Mouse (Mus musculus) neural tube, embryonic 15.5 days (tissue): ENCODE measurements around the gene Timp1. TPM values are rescaled to one million over a fixed set of nuclear protein-coding genes. Genes with fewer than 3 reads are reported as not detected.
A peak's percentile ranks its signal among the peaks of the same experiment; 100 is the strongest.

Experiments
- ATAC-seq: fragments of 200-750 bp; cut with Nextera tagmentation; 2 replicates; pipeline ENCODE4 v1.8.0; 2017; ENCODE audit warnings: mild to moderate bottlenecking, moderate TSS enrichment, moderate library complexity; ENCODE audit not compliant: low FRiP score
- H3K27ac ChIP-seq: fragments of 300-500 bp; sonication (generic); replicated peaks from 2 replicates; pipeline ENCODE4 v1.5.1; 2015; ENCODE audit warnings: mild to moderate bottlenecking, inconsistent platforms
- H3K27me3 ChIP-seq: fragments of 300-500 bp; sonication (generic); replicated peaks from 2 replicates; pipeline ENCODE4 v1.6.1; 2015; ENCODE audit warnings: inconsistent platforms
- H3K36me3 ChIP-seq: fragments of 300-500 bp; sonication (generic); 2 replicates; pipeline ENCODE4 v1.6.1; 2015; ENCODE audit warnings: inconsistent platforms
- H3K4me1 ChIP-seq: fragments of 300-500 bp; sonication (generic); 2 replicates; pipeline ENCODE4 v1.6.1; 2015; ENCODE audit warnings: inconsistent platforms
- H3K4me2 ChIP-seq: fragments of 300-500 bp; sonication (generic); 2 replicates; pipeline ENCODE4 v1.6.1; 2015; ENCODE audit warnings: inconsistent platforms, mild to moderate bottlenecking, moderate library complexity
- H3K4me3 ChIP-seq: fragments of 300-500 bp; sonication (generic); replicated peaks from 2 replicates; pipeline ENCODE4 v1.5.1; 2015; ENCODE audit warnings: mild to moderate bottlenecking, inconsistent platforms
- H3K9ac ChIP-seq: fragments of 300-500 bp; sonication (generic); replicated peaks from 2 replicates; pipeline ENCODE4 v1.6.1; 2015; ENCODE audit warnings: mild to moderate bottlenecking, inconsistent platforms
- H3K9me3 ChIP-seq: fragments of 300-500 bp; sonication (generic); replicated peaks from 2 replicates; pipeline ENCODE4 v1.6.1; 2016; ENCODE audit warnings: inconsistent platforms
- WGBS: fragments of 180-500 bp; shearing (Covaris S2); methylation state at CpG from one replicate; pipeline ENCODE4 v1.1.7; 2015; ENCODE audit warnings: mixed read lengths; 5-methylcytosine and 5-hydroxymethylcytosine counted together
- polyA plus RNA-seq: library from polyadenylated mRNA; unstranded; fragments of >200 nt; fragmentation: Nextera tagmentation; extraction: Ambion mirVana; gene quantifications from 2 replicates; pipeline ENCODE4 v1.2.1, GENCODE M21; 2015

Timp1 gene
- 5.8 and 8.2 TPM in 2 replicates for polyA plus RNA-seq

DNA sequence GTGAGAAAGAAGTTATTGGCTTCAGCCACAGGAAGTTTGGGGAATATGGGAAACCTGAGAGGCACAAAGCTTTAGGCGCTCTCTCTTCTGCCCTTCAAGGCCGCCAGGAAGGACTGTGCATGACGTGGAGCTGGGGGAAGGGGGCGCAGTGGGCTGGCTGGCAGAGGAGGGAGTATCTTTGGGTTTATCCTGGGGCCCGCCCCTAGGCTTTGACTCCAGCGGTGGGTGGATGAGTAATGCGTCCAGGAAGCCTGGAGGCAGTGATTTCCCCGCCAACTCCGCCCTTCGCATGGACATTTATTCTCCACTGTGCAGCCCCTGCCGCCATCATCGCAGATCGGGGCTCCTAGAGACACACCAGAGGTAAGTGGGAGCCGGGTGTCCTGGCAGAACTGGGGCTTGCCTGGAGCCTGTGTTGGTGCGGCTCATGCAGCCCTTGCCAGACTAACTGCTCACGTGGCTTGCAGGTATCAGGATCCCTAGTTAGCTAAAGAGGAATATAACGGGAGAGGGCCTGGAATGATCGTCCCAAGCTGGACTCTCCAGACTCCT lies at the start of gene Timp1:
TSS of gene Timp1 (plus strand) at position 205 of the 552 bp plus-strand sequence.
- 0 out of 2 replicates have a peak within 1 kb of the TSS, but pooled peaks have one; percentile 12 for H3K4me3 ChIP-seq
- H3K4me2 ChIP-seq = peak within 1 kb of the TSS; percentile 36

DNA sequence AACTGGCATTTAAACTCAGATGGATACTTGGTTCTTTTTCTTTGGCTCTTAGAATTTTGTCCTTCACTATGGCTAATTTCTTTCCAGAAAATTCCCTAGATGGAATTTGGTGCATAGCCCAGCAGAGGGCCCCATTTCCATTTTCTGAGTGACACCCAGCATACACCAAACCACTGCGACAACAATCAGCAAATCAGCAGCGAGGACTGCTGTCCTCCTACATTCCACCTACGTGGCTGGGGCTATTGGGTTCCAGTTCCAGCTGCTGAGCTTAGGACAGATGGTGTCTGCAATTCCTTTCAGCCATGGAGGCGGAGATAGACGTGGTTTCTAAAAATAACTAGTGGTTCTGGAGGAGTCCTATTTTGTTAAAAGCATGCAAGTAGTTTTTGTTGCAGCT lies 41.0 kb upstream of the Timp1 start:
- Histone ChIP-seq H3K4me1 (no peaks in the 10 kb centered on the region), H3K4me2 (no peak overlapping the region), H3K4me3 (no peak overlapping the region), H3K9ac (no peak overlapping the region), H3K36me3 (no peaks in the 10 kb centered on the region), H3K9me3 (no peaks in the 10 kb centered on the region), H3K27ac (no peak overlapping the region), H3K27me3 (no peaks in the 10 kb centered on the region)
- peak; percentile 69; the same call in 1 of the 2 replicates for ATAC-seq
- WGBS = 30% methylated on average over 5 of the region's 5 CpGs

More for the DNA sequence above, at the start of gene Timp1:
- no peaks in the 10 kb centered on the region for H3K4me1 ChIP-seq
- H3K36me3 ChIP-seq = no peaks in the 10 kb centered on the region
- no peaks in the 10 kb centered on the region for H3K9me3 ChIP-seq
- no peak within 1 kb of the TSS for H3K27ac ChIP-seq
- 0 out of 2 replicates have a peak within 1 kb of the TSS, but pooled peaks have one; percentile 5 for H3K9ac ChIP-seq
- WGBS = 35% methylated on average over 18 of the region's 18 CpGs
- no peak for ATAC-seq
- H3K27me3 ChIP-seq = no peaks in the 10 kb centered on the region

DNA sequence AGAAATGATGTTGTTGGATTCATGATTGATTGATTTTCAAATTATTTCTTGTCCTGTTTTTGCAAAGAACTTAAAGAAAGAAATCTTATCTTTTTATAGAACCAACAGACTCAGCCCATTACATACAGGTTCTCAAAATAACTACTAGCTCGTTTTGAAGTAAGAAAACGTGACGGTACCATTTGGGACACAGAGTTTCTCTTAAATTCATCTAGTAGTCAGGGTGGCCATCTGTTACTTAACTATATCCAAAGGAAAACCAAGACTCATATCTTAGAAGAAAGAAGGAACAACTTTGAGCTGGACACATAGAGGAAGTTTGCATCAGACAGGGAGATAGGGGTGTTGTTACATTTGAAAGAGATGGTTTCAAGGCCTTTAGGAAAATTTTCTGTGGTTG lies 22.7 kb upstream of the Timp1 start:
- Histone ChIP-seq H3K9ac (no peak overlapping the region), H3K27ac (peak overlapping the region; percentile 83; the same call in 1 of the 2 replicates), H3K4me1 (peaks cover 15% of the 10 kb centered on the region), H3K4me2 (no peak overlapping the region), H3K27me3 (no peaks in the 10 kb centered on the region), H3K36me3 (peaks cover 8% of the 10 kb centered on the region), H3K4me3 (no peak overlapping the region), H3K9me3 (no peaks in the 10 kb centered on the region)
- no peak for ATAC-seq
- 96% methylated on average over 3 of the region's 3 CpGs for WGBS

DNA sequence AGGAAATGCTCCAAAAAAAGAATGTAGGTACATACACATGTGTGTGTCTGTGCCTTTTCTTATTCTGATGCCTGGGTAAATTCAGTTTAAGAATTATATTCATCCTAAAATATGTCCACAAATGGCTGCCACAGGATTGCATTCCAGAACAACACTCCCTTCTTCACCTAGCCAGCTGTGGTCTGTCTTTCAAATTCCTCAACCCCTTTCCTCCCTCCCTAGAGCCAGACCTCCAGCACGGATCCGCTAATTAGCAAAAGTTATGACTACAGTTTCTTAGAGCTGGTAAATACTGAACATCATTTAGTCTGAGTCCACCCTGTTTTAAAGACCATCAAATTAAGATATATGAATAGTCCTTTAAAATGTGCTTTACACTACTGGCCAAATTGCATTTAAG lies 22.1 kb upstream of the Timp1 start:
- no peak overlapping the region for H3K9ac ChIP-seq
- WGBS = 38% methylated on average over 2 of the region's 2 CpGs

DNA sequence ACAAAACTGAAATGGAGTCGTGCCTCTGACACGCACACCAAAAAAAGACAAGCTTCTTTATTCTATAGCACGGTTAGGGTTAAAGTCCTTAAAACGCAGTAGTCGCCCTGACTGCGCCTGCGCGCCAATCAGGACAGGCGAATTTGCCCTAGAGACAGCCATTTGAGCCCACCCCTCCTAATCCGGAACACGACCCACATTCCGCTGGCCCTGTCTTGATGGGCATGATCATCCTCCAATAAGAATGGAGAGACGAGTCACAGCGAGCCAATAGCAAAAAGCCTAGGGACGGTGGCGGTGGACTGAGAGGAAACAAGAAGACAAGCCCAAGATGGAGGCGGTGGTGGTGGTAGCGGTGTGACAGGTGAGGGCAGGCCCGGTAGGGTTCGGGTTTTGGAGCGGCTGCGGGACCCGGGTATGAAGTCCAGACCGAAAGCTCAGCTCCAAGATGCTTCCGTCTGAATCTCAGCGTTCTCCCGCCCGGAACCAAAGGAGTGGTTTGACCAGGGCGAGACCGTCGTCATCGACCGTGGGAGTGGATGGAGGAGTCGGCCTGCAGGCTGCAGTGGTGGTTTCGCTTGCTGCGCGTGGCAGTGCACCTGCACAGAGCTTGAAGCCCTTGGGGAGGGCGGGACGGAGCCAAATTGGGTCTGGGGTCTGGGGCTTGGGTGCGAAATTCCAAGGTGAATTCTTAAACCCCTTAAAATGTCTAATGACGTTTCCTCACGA lies 21.5 kb upstream of the Timp1 start:
- 18% methylated on average over 42 of the region's 42 CpGs for WGBS
- peaks cover 15% of the 10 kb centered on the region for H3K4me1 ChIP-seq
- H3K36me3 ChIP-seq = peaks cover 12% of the 10 kb centered on the region
- H3K9me3 ChIP-seq = no peaks in the 10 kb centered on the region
- peak overlapping the region; percentile 60 for H3K4me2 ChIP-seq
- peak; percentile 97 for ATAC-seq
- H3K9ac ChIP-seq = peak overlapping the region; percentile 75
- H3K27me3 ChIP-seq = no peaks in the 10 kb centered on the region
- H3K4me3 ChIP-seq = peak overlapping the region; percentile 57
- peak overlapping the region; percentile 87 for H3K27ac ChIP-seq

More for the DNA sequence above, 22.1 kb upstream of the Timp1 start:
- Histone ChIP-seq H3K4me3 (peak overlapping the region; percentile 25), H3K27me3 (no peaks in the 10 kb centered on the region), H3K4me1 (peaks cover 15% of the 10 kb centered on the region), H3K36me3 (peaks cover 8% of the 10 kb centered on the region), H3K4me2 (peak overlapping the region; percentile 51), H3K9me3 (no peaks in the 10 kb centered on the region), H3K27ac (peak overlapping the region; percentile 83)
- ATAC-seq = peak; percentile 36

DNA sequence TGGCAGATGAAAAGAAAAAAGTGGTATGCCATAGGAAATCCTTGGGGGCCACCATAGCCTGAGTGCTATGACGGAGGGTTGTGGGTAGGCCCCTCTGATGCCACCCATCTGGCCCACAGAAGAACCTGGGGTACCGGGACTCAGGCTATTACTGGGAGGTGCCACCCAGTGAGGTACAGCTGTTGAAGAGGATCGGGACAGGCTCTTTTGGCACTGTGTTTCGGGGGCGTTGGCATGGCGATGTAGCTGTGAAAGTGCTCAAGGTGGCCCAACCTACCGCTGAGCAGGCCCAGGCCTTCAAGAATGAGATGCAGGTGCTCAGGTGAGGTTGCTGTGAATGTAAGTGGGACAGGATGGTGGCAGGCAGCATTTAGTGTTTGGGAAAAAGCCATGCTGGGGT lies 16.2 kb upstream of the Timp1 start:
- Histone ChIP-seq H3K4me2 (no peak overlapping the region), H3K9ac (no peak overlapping the region), H3K4me1 (peaks cover 15% of the 10 kb centered on the region), H3K4me3 (no peak overlapping the region), H3K27ac (no peak overlapping the region), H3K9me3 (no peaks in the 10 kb centered on the region), H3K27me3 (no peaks in the 10 kb centered on the region), H3K36me3 (peaks cover 22% of the 10 kb centered on the region)
- no peak for ATAC-seq
- 98% methylated on average over 7 of the region's 7 CpGs for WGBS

DNA sequence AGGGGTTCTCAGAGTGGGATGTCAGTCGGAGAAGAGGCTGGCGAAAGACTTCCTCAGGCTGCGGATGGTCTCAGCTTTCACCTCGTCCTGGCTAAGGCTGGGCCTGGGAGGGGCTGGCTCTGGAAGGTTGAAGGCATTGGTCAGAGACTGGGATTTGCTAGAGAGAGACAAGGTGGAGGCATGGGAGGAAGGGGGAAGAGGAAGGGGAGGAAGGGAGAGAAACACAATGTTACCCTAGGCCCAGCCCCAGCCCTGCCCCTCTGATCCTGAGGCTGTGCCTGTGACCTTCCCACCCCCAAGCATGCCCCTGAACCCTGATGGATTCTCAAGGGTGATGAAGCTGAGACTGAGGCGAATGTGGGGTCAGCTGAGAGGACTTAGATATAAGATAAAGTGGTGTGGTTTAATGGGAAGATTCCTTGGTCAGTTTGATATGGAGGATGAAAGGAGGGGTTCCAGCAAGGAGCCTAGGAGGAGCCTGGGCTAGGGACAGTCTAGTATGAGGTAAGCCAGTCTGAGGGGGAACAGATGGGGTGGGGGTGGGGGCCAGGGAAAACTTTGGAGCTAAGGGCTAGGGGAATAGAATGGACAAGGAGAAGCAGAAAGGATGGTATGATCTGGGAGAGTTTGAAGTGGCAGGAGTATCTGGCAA lies 8.4 kb upstream of the Timp1 start:
- 56% methylated on average over 5 of the region's 5 CpGs for WGBS
- 0 out of 2 replicates have a peak, but pooled peaks cover 2% of the 10 kb centered on the region for H3K36me3 ChIP-seq
- ATAC-seq = no peak
- H3K9ac ChIP-seq = no peak overlapping the region
- H3K9me3 ChIP-seq = no peaks in the 10 kb centered on the region
- H3K4me1 ChIP-seq = 0 out of 2 replicates have a peak, but pooled peaks cover 3% of the 10 kb centered on the region
- no peak overlapping the region for H3K4me2 ChIP-seq
- H3K27ac ChIP-seq = no peak overlapping the region
- H3K4me3 ChIP-seq = no peak overlapping the region
- no peaks in the 10 kb centered on the region for H3K27me3 ChIP-seq

DNA sequence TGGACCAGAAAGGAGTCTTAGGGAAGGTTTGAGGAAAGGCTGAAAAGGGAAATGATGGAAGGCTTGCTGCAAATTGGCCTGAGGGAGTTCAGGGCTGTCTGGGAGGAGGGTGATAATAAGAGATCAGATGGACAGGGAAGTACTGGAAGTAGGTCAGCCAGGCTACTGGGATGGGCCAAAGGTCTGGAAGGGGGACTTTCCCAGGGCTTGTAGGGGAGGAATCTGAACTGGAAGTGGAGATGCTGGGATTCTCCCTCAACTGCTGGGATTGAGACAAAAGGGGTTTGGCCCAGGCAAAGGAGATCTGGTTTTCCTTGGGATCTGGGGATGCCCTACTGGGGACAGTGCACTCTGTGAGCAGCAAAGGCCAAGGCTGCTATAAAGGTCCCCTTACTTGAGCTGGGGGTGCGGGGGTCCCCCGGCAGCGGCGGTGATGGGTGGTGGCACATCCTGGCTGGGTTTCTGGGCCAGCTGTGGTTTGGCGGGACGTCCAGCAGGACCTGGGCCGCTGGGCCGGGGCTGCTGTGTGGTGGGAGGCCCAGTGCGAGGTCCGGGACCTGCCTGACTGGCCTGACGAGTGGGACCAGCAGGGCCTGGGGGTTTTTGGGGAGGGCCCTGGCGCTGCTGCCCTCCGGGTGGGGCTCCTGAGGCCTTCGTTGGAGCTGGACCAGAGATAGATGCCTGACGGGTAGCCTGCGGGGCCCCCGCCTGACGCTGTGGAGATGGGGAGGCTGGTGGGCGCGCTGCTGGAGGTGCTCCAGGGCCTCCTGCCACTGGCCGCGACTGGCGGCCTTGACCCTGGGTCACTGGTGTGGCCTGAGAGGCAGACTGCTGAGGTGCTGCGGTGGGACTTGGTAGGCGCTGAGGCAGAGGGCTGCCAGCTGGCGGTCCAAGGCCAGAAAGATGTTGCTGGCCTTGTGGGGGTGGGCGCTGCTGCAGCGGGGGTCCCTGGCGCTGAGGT lies 7.6 kb upstream of the Timp1 start:
- Histone ChIP-seq H3K27ac (no peak overlapping the region), H3K4me2 (no peak overlapping the region), H3K4me1 (0 out of 2 replicates have a peak, but pooled peaks cover 3% of the 10 kb centered on the region), H3K9me3 (no peaks in the 10 kb centered on the region), H3K4me3 (no peak overlapping the region), H3K9ac (no peak overlapping the region), H3K27me3 (no peaks in the 10 kb centered on the region), H3K36me3 (0 out of 2 replicates have a peak, but pooled peaks cover 2% of the 10 kb centered on the region)
- no peak for ATAC-seq
- WGBS = 47% methylated on average over 24 of the region's 29 CpGs

DNA sequence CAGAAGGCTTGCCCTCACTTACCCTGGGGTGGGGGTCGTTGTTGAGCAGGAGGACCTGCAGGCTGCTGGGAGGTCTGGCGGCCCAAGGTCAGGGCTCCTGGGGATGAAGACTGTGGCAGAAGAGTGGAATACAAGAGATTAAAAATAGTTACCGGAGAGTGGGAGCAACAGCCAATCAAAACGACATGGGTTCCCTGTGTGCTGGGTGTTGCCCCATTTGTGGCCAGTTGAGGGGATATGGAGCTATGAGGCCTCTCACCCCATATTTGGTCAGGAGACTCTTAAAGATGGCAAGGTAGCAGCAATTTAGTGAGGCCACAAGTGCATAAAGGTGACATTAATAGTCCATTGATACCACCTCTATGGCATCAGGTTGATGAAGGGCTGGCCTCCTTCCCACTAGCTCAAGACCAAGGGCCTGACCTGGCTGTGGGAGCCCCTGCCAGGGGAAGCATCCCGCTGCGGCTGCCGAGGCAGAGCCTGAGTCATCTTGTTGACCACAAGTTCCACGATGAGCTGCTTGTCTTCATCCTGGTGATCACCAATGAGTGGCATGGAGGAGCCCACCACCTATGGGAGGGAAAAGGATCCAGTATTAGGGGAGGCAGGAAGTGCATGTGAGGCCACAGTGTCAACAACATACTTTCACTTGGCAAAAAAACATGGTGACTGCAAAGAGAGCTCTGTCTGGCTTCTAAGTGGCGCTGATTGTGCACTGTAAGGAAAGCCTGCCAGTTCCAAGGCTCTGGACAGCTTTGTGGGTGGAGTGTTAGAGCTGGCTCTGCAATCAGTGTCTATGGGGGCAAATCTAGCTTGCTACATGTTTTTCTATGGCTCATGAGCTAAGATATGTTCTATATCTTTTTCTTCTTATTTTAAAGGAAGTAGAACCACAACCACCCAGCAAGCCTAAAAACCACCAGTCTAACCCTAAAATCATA lies 6.5 kb upstream of the Timp1 start:
- no peak for ATAC-seq
- no peak overlapping the region for H3K9ac ChIP-seq
- H3K4me3 ChIP-seq = no peak overlapping the region
- 86% methylated on average over 9 of the region's 9 CpGs for WGBS
- H3K27me3 ChIP-seq = no peaks in the 10 kb centered on the region
- H3K27ac ChIP-seq = no peak overlapping the region
- 0 out of 2 replicates have a peak, but pooled peaks cover 3% of the 10 kb centered on the region for H3K4me1 ChIP-seq
- no peaks in the 10 kb centered on the region for H3K9me3 ChIP-seq
- no peak overlapping the region for H3K4me2 ChIP-seq
- H3K36me3 ChIP-seq = 0 out of 2 replicates have a peak, but pooled peaks cover 2% of the 10 kb centered on the region

DNA sequence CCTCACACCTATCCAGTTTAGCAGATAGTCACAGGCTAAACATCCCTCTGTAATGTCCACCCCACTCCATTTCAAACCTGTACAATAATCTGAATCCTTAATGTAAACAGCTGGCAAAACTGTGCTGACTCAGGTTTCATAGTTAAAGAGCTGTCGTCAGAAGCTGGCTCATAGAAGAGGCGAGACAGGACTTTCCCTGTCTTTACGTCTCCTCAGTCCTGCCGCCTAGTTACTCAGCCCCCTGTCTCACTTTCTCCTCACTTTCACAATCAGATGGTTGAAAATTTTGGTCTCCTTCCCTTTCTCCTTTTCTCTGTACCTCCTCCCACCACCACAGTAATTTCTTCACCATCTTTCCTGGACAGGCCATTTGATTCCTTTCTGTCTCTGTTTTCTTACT lies 1.9 kb upstream of the Timp1 start:
- no peaks in the 10 kb centered on the region for H3K4me1 ChIP-seq
- 76% methylated on average over 4 of the region's 4 CpGs for WGBS
- no peaks in the 10 kb centered on the region for H3K36me3 ChIP-seq
- no peak for ATAC-seq
- H3K27me3 ChIP-seq = no peaks in the 10 kb centered on the region
- H3K9ac ChIP-seq = no peak overlapping the region
- H3K27ac ChIP-seq = no peak overlapping the region
- no peak overlapping the region for H3K4me2 ChIP-seq
- H3K4me3 ChIP-seq = no peak overlapping the region
- H3K9me3 ChIP-seq = no peaks in the 10 kb centered on the region
